Mouse (Mus musculus) layer of hippocampus, postnatal 14 days (tissue): ENCODE measurements around the gene Frmd7. TPM values are rescaled to one million over a fixed set of nuclear protein-coding genes. Genes with fewer than 3 reads are reported as not detected.

Source experiments
- DNase-seq, 2 experiments: peaks; one replicate each; pipeline ENCODE4 v3.0.0; 2021 to 2022; ENCODE audit warnings: low spot score in 2 of 2, mixed read lengths in 1 of 2
- total RNA-seq, 2 experiments: library from RNA; stranded (reverse); gene quantifications; 2 replicates each; pipeline ENCODE4 v1.2.3; 2021

The Frmd7 gene
- total RNA-seq, 2 experiments from 2014 or later, result 3.5 to 5.5 TPM

DNA sequence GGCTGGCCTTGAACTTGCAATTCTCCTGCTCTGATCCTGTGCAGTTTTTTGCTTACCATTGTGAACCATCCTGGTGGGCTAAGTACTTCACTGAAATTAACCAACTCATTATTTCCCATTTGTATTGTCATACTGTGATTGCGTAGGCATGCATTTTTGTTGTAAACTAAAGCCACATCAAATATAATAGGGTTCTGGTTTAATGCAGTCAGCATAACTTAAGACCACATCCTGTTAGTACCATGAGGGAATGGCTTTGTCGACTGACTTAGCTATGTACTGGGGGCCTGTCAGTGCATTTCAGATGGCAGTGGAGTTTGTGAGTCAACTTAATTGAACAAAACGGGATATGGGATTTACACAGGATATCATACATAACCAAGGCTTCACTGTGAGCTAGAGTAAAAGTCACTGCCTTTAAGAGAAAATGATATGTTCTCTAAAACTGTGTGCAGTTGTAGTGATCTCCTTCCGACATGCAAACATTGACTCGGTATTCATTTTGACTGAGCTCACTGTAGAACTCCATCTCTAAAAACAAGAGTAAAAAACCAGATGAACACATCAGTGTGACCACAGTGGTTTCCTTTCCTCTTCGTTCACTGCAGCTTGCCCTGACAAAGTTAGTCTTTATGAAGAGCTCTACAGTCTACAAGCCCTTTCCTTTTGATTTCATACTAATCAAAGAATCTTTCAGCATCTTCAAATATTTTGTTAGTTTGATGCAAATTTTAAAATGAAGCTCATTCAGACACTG, 68.1 kb downstream of the Frmd7 start:
- no peak for DNase-seq

DNA sequence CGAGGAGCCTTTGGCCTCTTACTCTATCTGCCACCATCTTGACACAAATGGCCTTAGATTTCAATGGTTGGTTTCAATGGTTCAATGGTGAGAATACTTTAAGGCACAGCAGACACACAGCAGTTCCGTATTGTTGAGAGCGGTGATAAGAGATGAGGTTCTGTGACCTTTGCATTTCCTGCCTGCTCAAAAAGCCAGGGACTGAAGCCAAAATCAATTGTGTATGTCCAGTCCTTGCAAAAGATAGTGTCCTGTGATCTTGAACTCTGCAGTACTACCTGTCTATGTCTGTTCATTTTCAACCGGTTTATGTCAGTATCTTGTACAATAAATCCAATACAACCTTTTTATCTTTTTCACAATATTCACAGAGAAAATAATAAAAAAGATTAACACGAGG, 77.8 kb downstream of the Frmd7 start:
- no peak for DNase-seq

DNA sequence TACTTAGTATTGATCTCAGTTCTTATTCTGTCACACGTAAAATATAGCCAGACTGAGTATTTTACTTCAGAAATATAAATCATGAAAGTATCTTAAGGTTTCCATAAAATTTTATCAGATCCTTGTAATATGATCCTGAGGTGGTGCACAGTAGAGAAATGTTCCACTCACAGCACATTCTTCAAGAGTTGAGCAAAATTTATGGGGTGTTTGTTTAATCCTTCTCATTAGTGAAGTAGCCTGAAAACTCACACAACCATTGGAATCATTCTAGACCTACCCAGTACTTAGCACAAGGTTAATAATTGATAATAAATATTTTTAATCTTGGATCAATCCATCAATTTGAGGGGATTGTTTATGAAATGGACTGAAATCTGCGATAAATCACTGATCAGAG, 78.7 kb downstream of the Frmd7 start:
- no peak for DNase-seq

DNA sequence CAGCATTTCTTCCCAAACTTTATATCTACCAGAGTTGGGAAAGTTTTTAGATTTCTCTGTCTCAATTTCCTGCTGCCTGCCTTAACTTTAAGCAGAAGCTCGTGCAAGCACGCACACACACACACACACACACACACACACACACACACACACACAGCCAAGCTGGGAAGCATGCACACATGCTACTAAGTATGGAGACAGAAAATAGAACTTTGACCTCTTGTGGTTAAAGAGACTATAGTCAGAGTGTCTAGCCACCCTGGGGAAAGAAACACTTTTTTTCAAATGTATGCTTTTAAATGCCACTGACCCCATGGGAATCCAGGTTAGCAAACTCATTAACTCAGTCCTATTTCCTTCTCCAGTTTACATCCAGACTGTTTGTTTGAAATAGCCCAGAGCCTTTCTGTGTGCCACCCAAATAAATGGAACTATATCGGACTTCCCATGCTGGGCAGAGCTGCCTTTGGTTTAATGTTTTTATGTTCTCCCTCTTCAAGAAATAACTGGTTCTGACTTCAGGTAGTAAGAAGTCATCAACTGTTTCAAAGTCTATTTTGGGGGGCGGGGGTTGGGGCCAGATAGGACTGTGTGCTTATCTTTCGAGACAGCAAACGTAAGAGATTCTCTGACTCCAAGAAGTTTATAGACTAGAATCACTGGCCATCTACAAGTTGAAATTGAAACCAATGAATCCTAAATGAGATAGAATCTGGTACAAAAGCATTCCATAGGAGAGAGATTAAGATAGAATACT, 91.9 kb downstream of the Frmd7 start:
- DNase-seq, result no peak

Other genes starting within 250 kb of the Frmd7 start
- 1 to 10 TPM; 3.6 to 4.2 TPM for gene Stk26, start 101.7 kb downstream of the Frmd7 start, total RNA-seq
- 10 to 100 TPM; 27.7 to 32.2 TPM for gene Rap2c, start 75.3 kb upstream of the Frmd7 start, total RNA-seq